Mouse (Mus musculus) layer of hippocampus, adult 2 months (tissue): ENCODE results near the gene Gpcpd1. TPM values are rescaled to one million over a fixed set of nuclear protein-coding genes. Genes with fewer than 3 reads are reported as not detected.

Source experiments
- DNase-seq, 2 experiments: peaks; one replicate each; pipeline ENCODE4 v3.0.0; 2022; ENCODE audit warnings: low spot score in 2 of 2
- H3K27ac ChIP-seq: fragments of 200-600 bp; 2 replicates; pipeline ENCODE4 v1.8.1; 2022
- H3K4me3 ChIP-seq: fragments of 200-600 bp; 2 replicates; pipeline ENCODE4 v1.8.1; 2022; ENCODE audit warnings: mild to moderate bottlenecking
- CTCF ChIP-seq: fragments of 200-600 bp; conservative IDR thresholded peaks from 2 replicates; pipeline ENCODE4 v1.8.1; 2022; ENCODE audit warnings: antibody characterized with exemption, mild to moderate bottlenecking, moderate library complexity
- total RNA-seq, 2 experiments: library from RNA; stranded (reverse); gene quantifications; 2 replicates each; pipeline ENCODE4 v1.2.3; 2021

Gpcpd1 gene
- total RNA-seq, 2 experiments from 2014 or later: 72.3 to 75.6 TPM

DNA sequence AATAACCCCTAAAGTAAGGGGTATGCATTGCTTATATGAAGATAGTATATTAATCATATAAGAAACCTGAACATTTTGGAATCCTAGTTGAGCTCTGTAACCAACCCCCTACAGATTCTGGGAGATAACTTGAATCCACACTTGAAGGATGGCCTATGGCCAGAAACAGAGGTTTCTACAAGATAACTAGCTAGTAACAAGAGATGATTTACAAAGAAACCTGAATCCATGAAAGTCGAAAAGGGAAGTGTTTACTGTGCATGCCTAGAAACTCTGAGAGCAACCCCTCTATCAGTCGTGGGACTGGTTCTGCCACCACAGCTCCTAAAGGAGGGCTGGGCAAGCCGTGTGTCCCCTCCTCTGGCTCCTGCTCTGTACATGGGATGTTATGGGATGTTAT lies 7.8 kb downstream of the Gpcpd1 start:
- H3K4me3 ChIP-seq: no peak overlapping the region
- TF ChIP-seq CTCF: no peak
- no peak for DNase-seq
- no peak overlapping the region for H3K27ac ChIP-seq

GRCm38 (mm10) chr2:132578711-132579110 lies 8.8 kb downstream of the Gpcpd1 start:
- no peak for DNase-seq
- Histone ChIP-seq H3K27ac (peak overlapping the region; percentile 98), H3K4me3 (peak overlapping the region; percentile 88; the same call in 1 of the 2 replicates)
- no peak for TF ChIP-seq CTCF

GRCm38 (mm10) chr2:132578059-132578458 lies 9.5 kb downstream of the Gpcpd1 start:
- Histone ChIP-seq H3K27ac (peak overlapping the region; percentile 98), H3K4me3 (peak overlapping the region; percentile 88)
- TF ChIP-seq CTCF: peak; percentile 59
- DNase-seq: peak; percentile 96 to 98

DNA sequence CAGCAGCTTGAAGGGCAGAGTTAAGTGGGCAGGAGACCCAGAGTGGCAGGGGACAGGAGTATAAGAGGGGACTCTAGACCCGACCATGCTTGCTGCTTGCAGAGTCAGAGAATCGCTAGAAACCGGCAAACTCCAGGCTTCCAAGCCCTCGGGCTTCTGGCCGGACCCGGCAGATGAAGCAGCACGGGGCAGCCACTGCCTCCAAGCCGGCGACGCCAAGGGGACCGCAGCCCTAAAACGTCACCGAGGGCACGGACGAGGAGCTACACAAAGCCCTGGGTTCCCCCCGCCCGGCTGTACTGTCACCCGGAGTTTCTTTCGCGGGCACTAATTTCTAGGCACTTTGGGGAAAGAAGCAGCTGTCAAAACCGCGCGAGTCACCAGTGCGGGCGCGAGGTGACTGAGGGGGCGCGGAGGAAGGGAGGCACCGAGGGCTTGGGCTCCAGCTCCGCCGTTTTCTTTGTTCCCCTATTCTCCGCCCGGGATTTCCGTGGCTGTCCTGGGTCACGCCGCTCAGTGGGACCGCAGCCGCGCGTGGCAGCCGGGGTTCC lies 10.0 kb downstream of the Gpcpd1 start:
- Histone ChIP-seq H3K4me3 (peak overlapping the region; percentile 88), H3K27ac (peak overlapping the region; percentile 98)
- TF ChIP-seq CTCF: no peak
- DNase-seq: peak in 1 of 2 experiments; percentile 48

DNA sequence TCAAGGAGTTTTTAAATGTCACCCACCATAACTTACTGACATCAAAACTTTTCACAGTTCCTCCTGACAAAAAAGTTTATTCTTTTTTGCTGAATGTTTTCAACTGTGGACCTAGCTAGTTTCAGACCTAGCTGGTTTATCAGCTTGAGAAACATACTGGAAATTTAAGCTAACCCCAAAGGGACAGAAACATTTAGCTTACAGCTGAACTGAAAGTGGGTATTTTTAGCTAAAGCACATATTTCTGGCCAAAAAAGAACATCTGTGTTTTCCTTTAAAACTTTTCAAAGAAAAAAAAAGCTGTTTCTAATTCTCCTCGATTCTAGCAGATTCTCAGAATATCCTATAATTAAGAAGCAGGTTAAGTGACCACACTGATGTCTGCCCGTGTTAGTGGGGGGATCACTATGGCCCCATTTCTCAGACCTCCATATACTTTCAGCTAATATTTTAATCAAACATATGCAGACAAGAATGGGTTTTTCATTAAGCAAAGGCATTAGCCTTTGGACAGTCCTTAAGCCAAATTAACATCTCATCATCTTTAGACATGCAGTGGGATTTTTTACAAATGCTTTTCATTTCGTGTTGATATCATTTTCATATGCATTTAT lies 10.9 kb downstream of the Gpcpd1 start:
- H3K4me3 ChIP-seq: peak overlapping the region; percentile 88
- no peak for TF ChIP-seq CTCF
- peak overlapping the region; percentile 98 for H3K27ac ChIP-seq
- DNase-seq: no peak

- DNase-seq: no peak
- Histone ChIP-seq H3K4me3 (peak overlapping the region; percentile 88), H3K27ac (peak overlapping the region; percentile 98)
- TF ChIP-seq CTCF: peak; percentile 37
Measured at GRCm38 (mm10) chr2:132575759-132576439, 11.6 kb downstream of the Gpcpd1 start.

- Histone ChIP-seq H3K27ac (peak overlapping the region; percentile 98), H3K4me3 (peak overlapping the region; percentile 88)
- DNase-seq: no peak
- no peak for TF ChIP-seq CTCF
Measured at GRCm38 (mm10) chr2:132575256-132575655, 12.3 kb downstream of the Gpcpd1 start.

GRCm38 (mm10) chr2:132573280-132573679 lies 14.2 kb downstream of the Gpcpd1 start:
- no peak for TF ChIP-seq CTCF
- Histone ChIP-seq H3K4me3 (peak overlapping the region; percentile 11), H3K27ac (peak overlapping the region; percentile 57; the same call in 1 of the 2 replicates)
- no peak for DNase-seq

DNA sequence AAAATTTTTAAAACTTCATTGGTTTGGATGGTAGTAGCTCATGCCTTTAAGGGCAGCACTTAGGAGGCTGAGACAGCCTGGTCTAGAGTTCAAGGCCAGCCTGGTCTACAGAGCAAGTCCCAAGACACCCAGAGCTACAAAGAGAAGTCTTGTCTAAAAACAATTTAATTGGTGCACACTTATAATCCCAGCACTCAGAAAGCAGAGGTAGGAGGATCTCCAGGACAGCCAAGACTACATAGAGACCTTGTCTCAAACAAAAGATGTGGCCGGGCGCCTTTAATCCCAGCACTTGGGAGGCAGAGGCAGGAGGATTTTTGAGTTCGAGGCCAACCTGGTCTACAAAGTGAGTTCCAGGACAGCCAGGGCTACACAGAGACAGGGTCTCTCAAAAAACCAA lies 14.9 kb downstream of the Gpcpd1 start:
- Histone ChIP-seq H3K27ac (peak overlapping the region; percentile 57; the same call in 1 of the 2 replicates), H3K4me3 (peak overlapping the region; percentile 11; the same call in 1 of the 2 replicates)
- TF ChIP-seq CTCF: no peak
- no peak for DNase-seq

- Histone ChIP-seq H3K27ac (peak overlapping the region; percentile 16), H3K4me3 (peak overlapping the region; percentile 22; the same call in 1 of the 2 replicates)
- no peak for DNase-seq
- TF ChIP-seq CTCF: no peak
Measured at GRCm38 (mm10) chr2:132571301-132571700, 16.2 kb downstream of the Gpcpd1 start.

- DNase-seq: no peak
- no peak overlapping the region for H3K4me3 ChIP-seq
- no peak for TF ChIP-seq CTCF
Measured at GRCm38 (mm10) chr2:132570869-132571268, 16.7 kb downstream of the Gpcpd1 start.

GRCm38 (mm10) chr2:132569686-132570085 lies 17.8 kb downstream of the Gpcpd1 start:
- TF ChIP-seq CTCF: no peak
- no peak for DNase-seq
- Histone ChIP-seq H3K4me3 (no peak overlapping the region), H3K27ac (no peak overlapping the region)

More at GRCm38 (mm10) chr2:132570869-132571268, 16.7 kb downstream of the Gpcpd1 start:
- peak overlapping the region; percentile 16; the same call in 1 of the 2 replicates for H3K27ac ChIP-seq

- Histone ChIP-seq H3K27ac (no peak overlapping the region), H3K4me3 (no peak overlapping the region)
- no peak for DNase-seq
- no peak for TF ChIP-seq CTCF
Measured at GRCm38 (mm10) chr2:132567414-132567813, 20.1 kb downstream of the Gpcpd1 start.
